Mouse (Mus musculus): Measurements from ENCODE around the gene Lcp1. TPM values are rescaled to one million over a fixed set of nuclear protein-coding genes. Genes with fewer than 3 reads are reported as not detected.

Lcp1 gene
- polyA plus RNA-seq, 1 experiment from 2014 or later: 16.6 TPM

DNA sequence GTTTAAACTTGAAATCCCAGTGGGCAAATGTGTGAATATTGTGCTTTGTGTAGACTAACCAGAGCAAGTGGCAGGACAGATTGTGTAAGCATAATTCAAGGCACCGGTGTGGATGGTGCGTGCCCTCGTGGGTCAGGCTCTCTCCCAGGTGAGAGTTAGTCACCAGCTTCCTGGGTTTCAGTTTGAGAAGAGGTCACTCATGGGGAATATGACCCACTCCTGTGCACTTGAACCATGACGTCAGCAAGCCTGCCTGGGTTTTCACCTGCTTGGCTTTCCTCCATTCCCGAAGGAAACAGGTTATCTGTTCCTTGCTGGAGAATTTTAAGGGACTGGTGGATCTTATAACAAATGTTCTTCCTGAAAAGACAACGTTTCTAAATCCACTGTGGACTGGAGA lies 91.5 kb downstream of the Lcp1 start:
- 84% methylated on average over 6 of the region's 6 CpGs for WGBS
- Histone ChIP-seq H3K9me3 (no peaks in the 10 kb centered on the region), H3K9ac (replicated peaks) (no peak overlapping the region), H3K27ac (no peak overlapping the region), H3K4me1 (replicated peaks) (peaks cover 12% of the 10 kb centered on the region), H3K4me2 (replicated peaks) (no peak overlapping the region), H3K4me3 (replicated peaks) (no peak overlapping the region), H3K27me3 (0 out of 2 replicates have a peak, but pooled peaks cover 2% of the 10 kb centered on the region), H3K36me3 (no peaks in the 10 kb centered on the region)
- ATAC-seq: no peak

DNA sequence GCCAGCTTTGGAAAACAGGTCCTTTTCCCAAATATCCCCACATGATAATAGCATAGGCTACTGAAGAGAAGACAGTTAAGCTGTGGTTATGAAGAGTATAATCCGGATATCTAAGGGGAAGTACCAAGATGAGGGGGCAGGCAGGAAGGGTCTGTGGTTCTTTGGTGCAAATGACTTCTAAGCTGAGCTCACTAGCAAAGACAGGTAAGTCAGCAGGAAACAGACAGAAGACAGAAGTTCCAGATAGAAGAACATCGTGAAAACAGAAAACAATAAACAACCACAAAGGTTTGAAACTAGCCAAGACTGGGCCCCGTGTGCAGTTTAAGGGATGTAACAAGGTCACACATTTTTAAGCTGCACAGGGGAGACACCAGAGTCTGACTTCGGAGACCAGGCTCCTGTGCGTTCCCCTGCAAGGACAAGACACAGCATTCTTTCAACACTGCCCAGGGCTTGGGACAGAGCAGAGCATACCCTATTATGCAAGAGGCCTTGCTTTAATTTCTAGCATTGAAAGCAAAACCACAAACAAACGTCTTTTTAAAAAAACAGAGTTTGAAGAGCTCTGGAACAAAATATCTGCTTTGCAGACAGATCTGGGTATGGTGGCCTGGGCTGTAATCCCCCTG lies 96.7 kb downstream of the Lcp1 start:
- Histone ChIP-seq H3K4me3 (replicated peaks) (no peak overlapping the region), H3K27me3 (peaks cover 11% of the 10 kb centered on the region; the same call in 1 of the 2 replicates), H3K4me2 (replicated peaks) (no peak overlapping the region), H3K9ac (replicated peaks) (no peak overlapping the region), H3K4me1 (replicated peaks) (peaks cover 5% of the 10 kb centered on the region; the same call in 1 of the 2 replicates), H3K27ac (no peak overlapping the region), H3K36me3 (no peaks in the 10 kb centered on the region), H3K9me3 (no peaks in the 10 kb centered on the region)
- no peak for ATAC-seq
- 78% methylated on average over 6 of the region's 6 CpGs for WGBS

DNA sequence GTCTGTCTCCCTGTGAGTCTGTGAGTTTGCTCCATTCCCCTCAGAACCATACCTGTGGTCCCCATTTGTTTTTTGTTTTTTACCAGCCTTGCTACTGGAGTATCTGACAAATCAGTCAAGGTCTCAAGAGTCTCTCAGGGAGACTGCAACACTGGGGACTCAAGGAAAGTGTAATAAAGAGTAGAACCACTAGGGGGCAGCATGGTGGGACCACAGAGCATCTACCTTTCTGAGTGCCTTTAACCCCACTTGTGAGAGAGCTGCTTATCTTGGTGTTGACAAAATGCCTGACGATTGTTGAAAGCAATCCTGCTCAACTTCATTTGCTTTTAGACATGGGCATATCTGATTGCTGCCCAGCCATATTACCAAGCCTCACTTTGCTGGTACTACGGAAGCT lies 98.9 kb downstream of the Lcp1 start:
- Histone ChIP-seq H3K4me1 (replicated peaks) (peaks cover 5% of the 10 kb centered on the region; the same call in 1 of the 2 replicates), H3K27me3 (peaks cover 17% of the 10 kb centered on the region), H3K4me2 (replicated peaks) (no peak overlapping the region), H3K27ac (no peak overlapping the region), H3K9me3 (no peaks in the 10 kb centered on the region), H3K9ac (replicated peaks) (no peak overlapping the region), H3K36me3 (no peaks in the 10 kb centered on the region), H3K4me3 (replicated peaks) (no peak overlapping the region)
- ATAC-seq: no peak
- 71% methylated on average over 2 of the region's 2 CpGs for WGBS

DNA sequence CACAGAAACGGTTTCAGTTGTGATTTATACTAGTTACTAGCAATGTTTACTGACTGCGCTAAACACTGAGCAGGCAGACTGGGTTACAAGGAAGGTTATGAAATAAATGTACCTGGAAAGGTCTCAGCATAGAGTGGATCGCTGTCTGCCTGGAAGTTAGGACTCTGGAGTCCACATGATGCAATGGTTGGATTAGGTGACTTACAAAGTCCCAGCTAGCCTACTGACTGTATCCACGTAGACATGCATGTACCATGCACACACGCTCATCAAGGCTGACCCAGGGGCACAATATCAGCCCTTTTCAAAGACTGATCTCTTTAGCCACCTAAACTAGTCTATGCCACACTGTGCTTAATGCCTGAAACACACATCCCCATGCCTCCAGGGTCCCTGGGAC lies 102.2 kb downstream of the Lcp1 start:
- H3K9ac ChIP-seq (replicated peaks): no peak overlapping the region
- WGBS: 91% methylated on average over 5 of the region's 5 CpGs
- H3K4me2 ChIP-seq (replicated peaks): no peak overlapping the region
- no peak overlapping the region for H3K27ac ChIP-seq
- no peaks in the 10 kb centered on the region for H3K9me3 ChIP-seq
- no peak for ATAC-seq
- H3K4me3 ChIP-seq (replicated peaks): no peak overlapping the region
- H3K36me3 ChIP-seq: no peaks in the 10 kb centered on the region
- peaks cover 19% of the 10 kb centered on the region for H3K4me1 ChIP-seq (replicated peaks)
- peaks cover 18% of the 10 kb centered on the region for H3K27me3 ChIP-seq

- WGBS: 61% methylated on average over 8 of the region's 8 CpGs
- Histone ChIP-seq H3K4me1 (replicated peaks) (peaks cover 19% of the 10 kb centered on the region), H3K4me2 (replicated peaks) (peak overlapping the region; percentile 36), H3K27me3 (peaks cover 24% of the 10 kb centered on the region), H3K36me3 (no peaks in the 10 kb centered on the region), H3K4me3 (replicated peaks) (peak overlapping the region; percentile 19; the same call in 1 of the 2 replicates), H3K27ac (peak overlapping the region; percentile 39; the same call in 1 of the 2 replicates), H3K9ac (replicated peaks) (no peak overlapping the region), H3K9me3 (no peaks in the 10 kb centered on the region)
- peak; percentile 40 for ATAC-seq
Observed at GRCm38 (mm10) chr14:75235552-75235951, 104.7 kb downstream of the Lcp1 start.

DNA sequence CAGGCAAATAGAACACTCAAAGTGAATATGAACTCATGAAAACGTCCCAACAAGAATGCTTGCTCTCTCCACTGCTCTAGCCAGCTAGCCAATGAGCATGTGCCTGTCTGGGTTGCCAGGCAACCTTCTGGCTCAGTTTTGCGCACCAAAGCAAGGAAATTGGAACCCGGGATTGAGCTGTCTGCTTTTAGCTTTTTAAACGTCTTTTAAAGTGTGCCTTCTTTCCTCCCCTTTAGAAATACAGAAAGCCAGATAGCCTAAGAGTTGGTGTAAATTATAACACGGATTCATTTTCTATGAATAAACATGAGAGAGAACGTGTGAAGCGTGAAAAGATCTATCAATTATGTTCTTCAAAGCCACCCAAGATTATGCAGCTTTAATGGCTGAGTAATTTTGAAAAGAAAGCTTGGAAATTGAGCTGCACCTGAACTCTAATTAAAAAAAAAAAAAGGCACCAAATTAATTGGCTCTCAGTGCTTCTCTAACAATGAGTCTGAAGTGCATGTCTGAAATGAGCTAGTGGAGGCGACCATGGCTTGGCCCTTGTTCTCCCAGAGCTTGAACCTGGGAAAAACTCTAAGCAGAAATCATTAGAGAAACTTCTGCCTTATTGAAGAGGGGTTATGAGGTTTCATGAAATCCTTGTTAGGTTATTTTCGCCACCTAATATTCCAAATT lies 105.2 kb downstream of the Lcp1 start:
- Histone ChIP-seq H3K36me3 (no peaks in the 10 kb centered on the region), H3K9me3 (no peaks in the 10 kb centered on the region), H3K27me3 (peaks cover 22% of the 10 kb centered on the region), H3K9ac (replicated peaks) (no peak overlapping the region), H3K4me3 (replicated peaks) (peak overlapping the region; percentile 19; the same call in 1 of the 2 replicates), H3K27ac (peak overlapping the region; percentile 47; the same call in 1 of the 2 replicates), H3K4me2 (replicated peaks) (peak overlapping the region; percentile 36), H3K4me1 (replicated peaks) (peaks cover 19% of the 10 kb centered on the region)
- ATAC-seq: peak; percentile 91
- 13% methylated on average over 9 of the region's 9 CpGs for WGBS

DNA sequence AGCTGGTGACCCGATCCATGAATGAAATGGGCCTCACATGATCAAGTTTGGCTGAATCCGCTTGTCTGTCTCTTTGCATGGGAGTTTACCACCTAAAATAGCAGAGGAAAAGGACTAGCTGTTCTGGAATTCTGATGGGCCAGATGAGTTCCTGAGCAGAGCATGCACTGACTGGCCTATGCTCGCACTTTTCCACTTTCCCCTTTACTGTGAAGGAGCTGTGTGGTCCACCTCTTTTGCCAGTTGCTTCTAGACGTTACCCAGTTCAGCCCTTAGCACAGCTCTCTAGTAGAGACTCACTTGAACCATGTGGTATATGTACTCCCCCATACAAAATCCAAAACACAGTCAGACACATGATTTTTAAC lies 105.7 kb downstream of the Lcp1 start:
- no peak for ATAC-seq
- Histone ChIP-seq H3K4me2 (replicated peaks) (no peak overlapping the region), H3K9ac (replicated peaks) (no peak overlapping the region), H3K4me3 (replicated peaks) (no peak overlapping the region), H3K4me1 (replicated peaks) (peaks cover 19% of the 10 kb centered on the region), H3K9me3 (no peaks in the 10 kb centered on the region), H3K27me3 (peaks cover 17% of the 10 kb centered on the region), H3K36me3 (no peaks in the 10 kb centered on the region), H3K27ac (peak overlapping the region; percentile 47)
- 53% methylated on average over 4 of the region's 4 CpGs for WGBS

GRCm38 (mm10) chr14:75237096-75237495 lies 106.2 kb downstream of the Lcp1 start:
- Histone ChIP-seq H3K4me3 (replicated peaks) (no peak overlapping the region), H3K27me3 (peaks cover 16% of the 10 kb centered on the region), H3K9ac (replicated peaks) (no peak overlapping the region), H3K4me2 (replicated peaks) (no peak overlapping the region), H3K27ac (no peak overlapping the region; the same call in 1 of the 2 replicates), H3K4me1 (replicated peaks) (peaks cover 19% of the 10 kb centered on the region), H3K9me3 (no peaks in the 10 kb centered on the region), H3K36me3 (no peaks in the 10 kb centered on the region)
- ATAC-seq: no peak
- WGBS: 68% methylated on average over 8 of the region's 8 CpGs

DNA sequence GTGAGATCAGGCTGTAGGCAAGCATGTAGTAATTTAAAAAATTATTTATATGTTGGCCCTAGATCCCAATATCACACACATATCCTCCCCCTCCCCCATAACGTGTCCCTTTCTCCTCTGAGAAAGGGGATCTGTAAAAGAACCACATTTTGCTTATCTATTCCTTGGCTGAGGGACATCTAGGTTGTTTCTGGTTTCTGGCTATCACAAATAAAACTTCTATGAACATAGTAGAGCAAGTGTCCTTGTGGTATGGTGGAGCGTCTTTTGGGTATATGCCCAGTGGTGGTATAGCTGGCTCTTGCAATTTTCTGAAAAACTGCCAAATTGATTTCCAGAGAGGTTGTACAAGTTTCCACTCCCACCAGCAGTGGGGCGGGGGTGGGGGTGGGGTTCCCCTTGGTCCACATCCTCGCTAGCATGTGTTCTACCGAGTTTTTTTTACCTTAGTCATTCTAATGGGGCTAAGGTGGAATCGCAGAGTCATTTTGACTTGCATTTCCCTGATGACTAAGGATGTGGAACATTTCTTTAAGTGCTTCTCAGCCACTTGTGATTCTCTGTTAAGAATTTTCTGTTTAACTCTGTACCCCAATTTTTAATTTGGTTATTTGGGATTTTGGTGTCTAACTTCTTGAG lies 107.3 kb downstream of the Lcp1 start:
- Histone ChIP-seq H3K4me2 (replicated peaks) (no peak overlapping the region), H3K9ac (replicated peaks) (no peak overlapping the region), H3K27ac (no peak overlapping the region), H3K36me3 (no peaks in the 10 kb centered on the region), H3K27me3 (peaks cover 16% of the 10 kb centered on the region), H3K9me3 (no peaks in the 10 kb centered on the region), H3K4me1 (replicated peaks) (peaks cover 19% of the 10 kb centered on the region), H3K4me3 (replicated peaks) (no peak overlapping the region)
- ATAC-seq: no peak
- WGBS: 81% methylated on average over 6 of the region's 6 CpGs

- 94% methylated on average over 5 of the region's 5 CpGs for WGBS
- H3K27me3 ChIP-seq: peaks cover 9% of the 10 kb centered on the region; the same call in 1 of the 2 replicates
Observed at GRCm38 (mm10) chr14:75242087-75242486, 111.2 kb downstream of the Lcp1 start, which contains the start of gene Cpb2. Gene Cpb2 (plus strand): TSS chr14:75242287.

GRCm38 (mm10) chr14:75246024-75247000 lies 115.4 kb downstream of the Lcp1 start:
- H3K9me3 ChIP-seq: no peaks in the 10 kb centered on the region
- H3K27me3 ChIP-seq: no peaks in the 10 kb centered on the region
- H3K4me2 ChIP-seq (replicated peaks): no peak overlapping the region
- H3K4me1 ChIP-seq (replicated peaks): no peaks in the 10 kb centered on the region
- no peaks in the 10 kb centered on the region for H3K36me3 ChIP-seq
- H3K4me3 ChIP-seq (replicated peaks): no peak overlapping the region
- WGBS: 86% methylated on average over 11 of the region's 11 CpGs
- no peak overlapping the region for H3K27ac ChIP-seq
- no peak overlapping the region for H3K9ac ChIP-seq (replicated peaks)
- no peak for ATAC-seq

More at GRCm38 (mm10) chr14:75242087-75242486, 111.2 kb downstream of the Lcp1 start, which contains the start of gene Cpb2:
- Histone ChIP-seq H3K4me3 (replicated peaks) (no peak within 1 kb of the TSS), H3K4me1 (replicated peaks) (0 out of 2 replicates have a peak, but pooled peaks cover 1% of the 10 kb centered on the region), H3K9ac (replicated peaks) (no peak within 1 kb of the TSS), H3K27ac (no peak within 1 kb of the TSS), H3K4me2 (replicated peaks) (no peak within 1 kb of the TSS), H3K36me3 (no peaks in the 10 kb centered on the region), H3K9me3 (no peaks in the 10 kb centered on the region)
- ATAC-seq: no peak
